Mouse (Mus musculus) spleen, postnatal 10 days (tissue): ENCODE measurements around the gene Gbp8.
"Not testable (repeated sequence)": the region's sequence is repeated elsewhere in the genome, so short reads cannot be mapped to it uniquely, and the experiment has no call there.

ENCODE experiments used
- DNase-seq, 2 experiments: peaks; one replicate each; pipeline ENCODE4 v3.0.0; 2021 to 2022; ENCODE audit warnings: low spot score in 2 of 2

Gbp8 gene

DNA sequence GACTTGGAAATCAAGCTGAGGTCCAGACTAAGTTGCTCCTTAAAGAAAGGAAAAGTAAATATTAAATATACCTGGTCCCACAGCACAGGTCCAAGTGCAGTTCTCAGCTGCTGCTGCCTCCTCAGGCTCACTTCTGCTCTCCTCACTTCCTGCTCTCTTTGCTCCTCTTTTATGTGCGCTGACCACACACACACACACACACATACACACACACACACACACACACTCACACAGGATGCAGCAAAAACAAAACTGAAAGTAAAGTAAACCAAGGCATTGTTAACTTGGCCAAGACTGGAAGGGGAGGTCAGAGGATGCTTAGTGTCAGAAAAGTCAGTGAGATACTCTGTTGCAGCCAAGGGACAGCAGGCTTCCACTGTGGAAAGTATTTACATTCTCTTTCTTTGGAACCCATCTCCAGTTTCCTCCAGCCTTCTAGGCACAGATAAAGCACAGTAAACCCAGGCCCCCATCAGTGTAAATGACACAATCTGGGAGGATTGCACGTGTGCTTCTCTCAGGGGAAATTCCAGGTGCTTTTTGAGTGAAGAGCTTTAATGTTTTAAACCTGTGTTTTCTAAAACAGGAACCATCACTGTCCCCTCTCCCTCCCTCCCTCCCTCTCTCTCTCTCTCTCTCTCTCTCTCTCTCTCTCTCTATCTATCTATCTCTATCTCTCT is at the start of gene Gbp8, which contains the start of the genes Gbp9 and Gbp4:
Gene Gbp8, minus strand, starts transcription at position 132 of the 680 bp plus-strand sequence.
Gene Gbp9, minus strand, starts transcription at position 131 of the 680 bp plus-strand sequence.
Gene Gbp4, minus strand, starts transcription at position 178 of the 680 bp plus-strand sequence.
- peak; percentile 8 to 56 for DNase-seq

DNA sequence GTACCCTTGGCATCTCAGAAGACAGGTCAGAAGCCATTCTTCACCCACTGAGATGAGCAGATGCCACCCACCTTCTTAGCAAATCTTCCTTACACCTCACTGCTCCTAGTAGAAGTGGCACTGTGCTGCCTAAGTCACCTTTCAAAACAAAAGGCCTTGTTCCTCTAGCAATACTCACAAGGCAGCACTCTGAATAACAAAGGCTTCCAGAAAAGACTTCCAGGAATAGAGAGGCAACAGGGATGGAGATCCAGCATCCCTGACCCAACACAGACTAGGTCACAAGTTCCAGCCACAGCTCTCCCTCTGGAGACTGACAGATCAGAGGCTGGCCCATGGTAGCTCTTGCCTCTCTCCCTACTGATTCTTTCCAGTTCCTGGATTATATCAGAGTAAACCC is 42.1 kb upstream of the Gbp8 start:
- no peak for DNase-seq

DNA sequence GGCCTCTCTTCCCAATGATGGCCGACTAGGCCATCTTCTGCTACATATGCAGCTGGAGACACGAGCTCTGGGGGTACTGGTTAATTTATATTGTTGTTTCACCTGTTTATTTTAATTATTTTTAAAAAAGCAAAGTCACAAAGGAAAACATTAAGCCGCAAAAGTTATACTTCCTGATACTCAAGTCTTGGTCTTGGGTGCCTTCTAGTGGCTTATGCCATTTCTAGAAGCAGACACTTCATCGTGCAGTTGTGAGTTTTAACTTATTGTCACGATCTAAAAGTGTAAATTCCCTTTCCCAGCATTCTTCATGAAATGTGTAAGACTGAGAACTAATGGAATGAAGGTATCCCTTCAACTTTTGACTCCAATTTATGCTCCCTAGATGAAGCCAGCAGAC is 17.2 kb upstream of the Gbp8 start:
- DNase-seq = no peak

DNA sequence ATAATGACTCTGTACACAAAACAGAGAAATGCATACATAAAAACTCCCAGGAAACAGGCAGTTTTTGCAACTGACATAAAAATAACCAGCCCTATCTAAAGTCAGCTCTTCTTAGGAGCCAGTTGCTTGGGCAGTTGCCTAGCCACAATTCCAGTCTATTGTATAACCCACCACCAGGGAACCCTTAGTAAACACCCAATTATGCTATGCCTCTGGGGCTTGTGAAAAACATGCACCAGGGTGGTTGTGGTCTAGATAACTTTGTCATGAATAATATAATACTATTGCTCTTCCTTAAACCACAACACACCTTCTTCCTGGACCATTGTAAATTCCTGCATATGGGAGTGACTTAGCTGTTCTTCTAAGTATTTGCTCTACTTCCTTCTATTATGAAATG is 14.7 kb upstream of the Gbp8 start:
- no peak for DNase-seq

DNA sequence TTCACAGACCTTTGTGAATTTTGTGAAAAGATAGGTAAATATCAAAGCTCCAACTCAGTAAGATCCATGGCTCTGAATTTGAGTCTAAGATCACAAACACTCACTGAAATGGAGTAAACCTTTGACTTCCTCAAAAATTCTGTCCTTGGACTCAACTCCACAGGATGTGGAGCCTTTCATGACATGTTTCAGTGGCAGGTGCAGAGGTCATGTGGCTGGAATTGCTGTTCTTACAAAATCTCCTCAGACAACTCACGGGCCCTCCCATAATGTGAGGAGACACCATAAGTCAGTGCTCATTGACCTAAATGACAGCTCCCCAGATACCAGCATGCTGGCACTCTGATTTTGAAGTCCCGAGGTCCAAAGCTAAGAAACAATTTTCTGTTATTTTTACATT is 8.7 kb upstream of the Gbp8 start:
- DNase-seq = not testable (repeated sequence)

DNA sequence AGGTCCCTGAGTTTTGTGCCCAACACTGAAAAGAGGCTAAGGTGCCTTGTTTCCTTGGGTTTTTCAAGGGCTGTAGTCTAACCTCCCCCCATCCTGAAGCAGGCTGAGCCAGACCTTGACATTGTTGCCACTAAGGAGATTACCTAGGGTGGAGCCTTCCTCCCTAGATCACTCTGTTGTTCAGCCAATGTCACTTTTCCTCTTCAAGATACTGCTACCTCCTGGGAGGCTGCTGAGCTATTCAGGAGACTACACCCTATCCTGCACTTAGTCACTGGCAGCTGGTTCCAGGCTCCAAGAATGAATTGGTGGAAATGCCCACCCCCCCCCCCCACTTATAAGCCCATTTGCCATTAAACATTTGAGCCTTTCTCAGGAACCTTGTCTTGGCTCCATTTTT is 7.1 kb upstream of the Gbp8 start:
- DNase-seq = no peak

DNA sequence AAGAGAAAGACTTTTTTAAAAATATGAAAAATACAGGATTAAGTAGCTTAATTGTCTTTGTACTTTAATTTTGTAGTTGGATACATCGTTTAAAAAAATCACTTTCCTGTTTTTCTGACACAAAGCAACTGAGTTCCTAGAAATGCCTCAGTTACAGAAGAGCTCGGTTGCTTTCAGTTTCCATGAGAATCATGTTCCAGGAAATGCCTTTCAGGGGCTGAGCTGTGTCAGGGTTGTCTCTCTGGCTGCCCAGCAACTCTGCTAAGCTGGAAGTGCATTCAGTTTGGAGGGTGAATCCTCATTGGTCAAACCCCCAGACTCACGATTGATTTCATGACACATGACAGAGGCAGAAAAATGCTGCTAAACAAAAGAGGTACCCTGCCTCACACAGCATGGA is 6.4 kb upstream of the Gbp8 start:
- not testable (repeated sequence) for DNase-seq

DNA sequence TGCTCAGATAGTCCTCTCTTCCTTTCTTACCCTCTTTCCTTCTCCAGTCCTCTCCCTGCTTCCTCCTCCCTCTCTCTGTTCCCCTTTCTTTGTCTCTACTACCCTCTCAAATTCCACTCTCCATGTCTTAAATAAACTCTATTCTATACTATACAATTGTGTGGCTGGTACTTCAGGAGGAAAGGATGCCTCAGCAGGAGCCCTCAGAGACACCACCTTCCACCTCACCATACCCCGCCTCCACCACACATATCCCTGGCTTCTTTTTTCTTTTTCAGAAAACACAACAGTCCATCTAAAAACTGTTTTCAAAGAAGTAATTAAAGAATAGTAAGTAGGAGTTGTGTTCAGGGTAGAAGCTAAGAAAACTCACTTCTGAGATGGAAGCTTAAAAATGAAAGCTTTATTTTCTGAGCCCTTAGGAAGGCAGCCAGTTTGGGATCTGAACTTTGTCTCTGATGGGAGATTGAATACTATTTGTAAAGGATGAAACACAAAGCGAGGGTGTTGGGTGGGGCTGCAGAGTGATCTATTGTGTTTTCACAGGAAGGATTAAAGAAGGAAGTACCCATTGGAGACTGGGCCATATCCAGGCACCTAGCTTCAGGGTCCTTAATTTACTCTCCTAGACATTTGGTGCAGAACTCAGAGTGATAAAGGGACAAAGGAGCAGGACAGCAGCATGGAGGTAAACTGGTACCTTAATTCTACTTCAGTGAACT is 910 bp upstream of the Gbp8 start:
- not testable (repeated sequence) for DNase-seq

DNA sequence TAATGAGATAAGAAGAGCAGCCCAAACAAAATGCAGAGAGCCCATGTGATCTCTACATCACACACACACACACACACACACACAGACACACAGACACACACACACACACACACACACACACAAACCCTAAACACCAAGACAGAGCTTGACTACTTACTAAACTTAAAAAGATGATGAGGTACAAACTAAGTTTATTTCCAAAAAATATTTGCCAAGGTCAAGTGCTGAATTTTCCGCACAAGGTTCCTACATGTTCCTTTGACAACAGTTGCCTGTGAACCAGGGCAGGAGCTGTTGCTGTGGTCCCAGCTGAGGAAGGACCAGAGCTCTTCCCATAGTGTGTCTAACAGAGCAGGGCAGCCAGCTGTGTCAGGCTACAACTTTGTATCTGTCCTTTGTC is 434 bp downstream of the Gbp8 start:
- DNase-seq = no peak

DNA sequence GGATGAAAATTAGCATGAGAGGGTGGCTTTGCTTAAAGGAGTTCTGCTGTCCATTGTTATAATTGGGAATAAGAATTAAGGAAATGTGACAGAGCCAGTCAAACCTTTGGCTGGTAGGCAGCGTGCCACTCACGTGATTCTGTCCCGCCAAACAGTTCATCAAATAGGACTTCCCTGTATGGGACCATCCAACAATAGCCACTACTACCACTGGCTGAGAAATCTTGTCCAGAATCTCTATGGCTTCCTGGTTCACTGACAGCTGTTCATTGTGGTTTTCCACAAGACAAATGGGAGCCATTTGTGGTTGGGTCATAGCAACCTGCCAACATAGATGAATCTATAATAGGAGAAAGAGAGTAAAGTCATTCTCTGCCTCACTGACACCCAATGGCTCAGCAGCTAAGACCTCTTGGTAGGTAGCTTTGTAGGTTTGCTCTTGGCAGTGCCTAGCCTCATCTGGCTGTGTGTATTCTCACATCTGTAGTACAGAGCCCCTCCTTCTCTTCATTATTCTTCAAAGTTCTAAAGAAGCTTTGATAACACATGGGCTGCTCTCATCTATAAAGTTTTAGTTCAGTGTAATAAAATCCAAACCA is 2.5 kb downstream of the Gbp8 start:
- DNase-seq = not testable (repeated sequence)

DNA sequence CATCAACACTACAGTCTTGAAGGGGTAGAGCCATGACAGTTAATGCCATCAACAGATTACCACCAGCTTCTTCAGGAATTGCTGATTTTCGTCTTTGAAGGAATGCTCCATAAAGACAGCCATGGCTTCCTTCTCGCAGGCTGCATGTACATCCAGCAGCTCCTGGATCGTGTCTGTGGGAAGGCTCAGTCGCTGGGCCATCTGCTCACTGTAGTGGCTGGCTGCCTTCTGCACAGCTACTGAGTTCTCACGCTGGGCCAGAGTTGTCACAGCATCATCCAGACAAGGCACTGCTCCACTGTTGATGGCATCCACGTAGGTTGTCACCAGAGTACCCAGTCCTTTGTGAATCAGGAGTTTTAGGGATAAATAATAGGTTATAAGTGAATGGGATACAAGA is 17.6 kb downstream of the Gbp8 start:
- DNase-seq = not testable (repeated sequence)

DNA sequence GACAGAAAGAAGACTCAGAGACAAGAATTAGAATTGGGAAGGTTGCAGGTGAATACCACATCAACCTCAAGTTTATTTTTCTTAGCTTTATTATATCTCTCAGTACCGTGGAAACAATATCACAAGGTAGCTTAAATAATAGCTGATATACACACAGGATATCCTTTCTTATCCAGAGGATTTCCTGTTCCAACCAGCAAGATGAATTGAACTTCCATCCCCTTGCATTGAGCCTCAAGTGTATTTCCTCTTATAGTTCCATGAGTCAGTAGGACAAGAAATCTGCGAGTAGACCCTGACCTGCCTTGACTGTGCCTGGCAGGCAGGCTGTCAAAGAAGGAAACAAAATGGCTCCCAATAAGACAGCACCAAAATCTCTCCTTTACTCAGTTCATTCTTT is 23.6 kb downstream of the Gbp8 start:
- no peak for DNase-seq

DNA sequence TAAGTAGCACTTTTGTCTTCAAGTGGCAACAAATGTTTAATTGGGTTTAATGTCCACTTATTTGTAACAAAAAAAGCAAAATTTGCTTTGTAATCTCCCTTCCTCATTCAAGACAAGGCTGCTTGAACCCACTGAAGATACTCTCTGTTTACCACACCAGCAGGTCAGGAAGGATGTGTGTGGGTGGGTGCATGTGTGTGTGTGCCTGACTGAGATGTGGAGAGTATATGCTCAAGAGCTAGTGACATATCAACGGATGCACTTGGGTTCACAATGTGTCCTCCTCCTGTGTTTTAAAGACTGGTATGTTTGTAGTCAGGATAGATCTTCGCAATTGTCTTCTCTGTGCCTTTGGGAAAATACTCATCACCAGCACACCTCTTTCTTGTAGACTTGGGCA is 24.6 kb downstream of the Gbp8 start:
- DNase-seq = peak in 1 of 2 experiments; percentile 52

DNA sequence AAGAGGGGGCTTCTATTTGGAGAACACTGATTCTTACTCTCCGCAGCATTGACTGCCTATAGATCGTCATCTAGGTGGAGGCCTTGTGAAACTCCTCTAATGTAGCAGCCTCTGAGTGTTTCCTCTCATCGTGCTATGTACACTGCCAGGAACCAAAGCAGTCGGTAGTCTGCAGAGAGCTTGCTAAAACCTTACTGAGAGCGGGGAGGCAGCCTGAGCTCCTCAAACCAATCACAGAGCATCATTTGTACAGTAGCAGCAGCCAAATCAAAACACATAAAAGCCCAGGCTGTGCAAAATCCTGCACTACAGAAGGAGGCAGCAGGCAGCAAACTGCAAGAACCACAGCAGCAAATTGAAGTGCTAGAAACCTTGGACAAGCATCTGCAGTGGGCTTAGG is 25.7 kb downstream of the Gbp8 start:
- no peak for DNase-seq

DNA sequence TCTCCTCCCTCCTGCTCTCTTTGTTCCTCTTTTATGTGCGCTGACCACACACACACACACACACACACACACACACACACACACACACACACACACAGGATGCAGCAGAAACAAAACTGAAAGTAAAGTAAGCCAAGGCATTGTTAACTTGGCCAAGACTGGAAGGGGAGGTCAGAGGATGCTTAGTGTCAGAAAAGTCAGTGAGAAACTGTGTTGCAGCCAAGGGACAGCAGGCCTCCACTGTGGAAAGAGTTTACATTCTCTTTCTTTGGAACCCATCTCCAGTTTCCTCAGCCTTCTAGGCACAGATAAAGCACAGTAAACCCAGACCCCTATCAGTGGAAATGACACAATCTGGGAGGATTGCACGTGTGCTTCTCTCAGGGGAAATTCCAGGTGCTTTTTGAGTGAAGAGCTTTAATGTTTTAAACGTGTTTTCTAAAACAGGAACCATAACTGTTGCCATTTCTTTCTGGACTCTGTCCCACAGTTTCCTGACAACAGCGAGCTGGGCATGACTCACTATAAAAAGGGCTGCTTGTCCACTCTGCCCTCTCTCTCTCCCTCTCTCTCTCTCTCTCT is 29.0 kb downstream of the Gbp8 start:
- peak; percentile 41 to 76 for DNase-seq

DNA sequence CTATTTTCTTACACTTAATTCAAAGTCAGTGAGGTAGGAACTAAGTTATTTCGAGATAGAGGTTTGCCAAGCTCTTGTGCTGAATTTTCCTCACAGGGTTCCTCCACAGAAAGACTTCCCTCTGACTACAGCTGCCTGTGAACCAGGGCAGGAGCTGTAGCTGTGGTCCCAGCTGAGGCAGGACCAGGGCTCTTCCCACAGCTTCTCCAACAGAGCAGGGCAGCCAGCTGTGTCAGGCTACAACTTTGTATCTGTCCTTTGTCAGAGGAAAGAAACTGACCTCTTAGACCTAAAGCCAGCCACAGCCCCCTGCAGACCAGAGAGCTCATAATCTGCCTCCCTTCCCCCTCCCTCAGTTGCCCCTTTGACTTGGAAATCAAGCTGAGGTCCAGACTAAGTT is 29.6 kb downstream of the Gbp8 start:
- DNase-seq = not testable (repeated sequence)

DNA sequence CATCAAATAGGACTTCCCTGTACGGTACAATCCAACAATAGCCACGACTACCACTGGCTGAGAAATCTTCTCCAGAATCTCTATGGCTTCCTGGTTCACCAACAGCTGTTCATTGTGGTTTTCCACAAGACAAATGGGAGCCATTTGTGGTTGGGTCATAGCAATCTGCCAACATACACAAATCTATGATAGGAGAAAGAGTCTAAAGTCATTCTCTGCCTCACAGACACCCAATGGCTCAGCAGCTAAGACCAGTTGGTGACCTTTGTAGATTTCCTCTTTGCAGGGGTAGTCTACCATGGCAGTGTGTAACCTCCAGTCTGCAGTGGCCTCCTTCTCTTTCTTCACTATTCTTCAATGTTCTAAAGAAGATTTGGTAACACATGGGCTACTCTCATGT is 33.7 kb downstream of the Gbp8 start:
- not testable (repeated sequence) for DNase-seq

DNA sequence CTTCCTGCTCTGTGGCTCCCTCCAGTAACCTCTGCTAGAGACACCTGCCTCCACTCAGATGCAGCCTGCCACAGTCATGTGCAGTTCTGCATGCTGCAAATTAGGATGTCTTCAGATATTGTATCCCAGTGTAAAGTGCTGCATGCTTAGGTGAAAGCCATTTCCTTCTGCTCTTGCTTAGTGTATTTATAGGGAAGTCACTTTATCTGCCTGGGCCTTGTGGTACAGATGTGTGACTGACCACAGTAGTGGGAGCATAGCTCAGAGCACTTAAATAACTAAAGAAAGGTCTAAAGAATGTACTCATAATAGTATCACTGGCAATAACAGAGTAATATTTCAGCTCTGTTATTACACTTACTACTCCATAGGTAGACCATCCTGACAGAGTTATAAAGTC is 57.4 kb downstream of the Gbp8 start:
- no peak for DNase-seq

DNA sequence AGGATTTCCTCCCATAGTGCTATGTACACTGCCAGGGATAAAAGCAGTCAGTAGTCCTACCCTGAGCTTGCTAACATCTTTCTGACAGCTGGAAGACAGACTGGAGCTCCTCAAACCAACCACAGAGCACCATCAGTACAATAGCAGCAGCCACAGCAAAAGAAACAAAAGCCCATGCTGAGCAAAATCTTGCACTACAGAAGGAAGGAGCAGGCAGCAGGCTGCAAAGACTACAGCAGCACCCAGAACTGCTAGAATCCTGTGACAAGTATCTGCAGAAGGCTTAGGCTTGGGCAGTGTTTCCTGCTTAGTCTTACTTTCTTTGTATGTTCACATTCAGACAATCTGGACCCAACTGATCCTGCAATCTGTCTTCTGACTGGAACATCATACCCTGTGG is 71.0 kb downstream of the Gbp8 start:
- DNase-seq = not testable (repeated sequence)

DNA sequence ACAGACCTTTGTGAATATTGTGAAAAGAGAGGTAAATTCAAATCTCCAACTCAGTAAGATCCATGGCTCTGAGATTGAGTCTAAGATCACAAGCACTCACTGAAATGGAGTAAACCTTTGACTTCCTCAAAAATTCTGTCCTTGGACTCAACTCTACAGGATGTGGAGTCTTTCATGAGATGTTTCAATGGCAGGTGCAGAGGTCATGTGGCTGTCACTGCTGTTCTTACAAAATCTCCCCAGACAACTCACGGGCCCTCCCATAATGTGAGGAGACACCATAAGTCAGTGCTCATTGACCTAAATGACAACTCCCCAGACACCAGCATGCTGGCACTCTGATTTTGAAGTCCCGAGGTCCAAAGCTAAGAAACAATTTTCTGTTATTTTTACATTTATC is 74.9 kb downstream of the Gbp8 start:
- DNase-seq = not testable (repeated sequence)

DNA sequence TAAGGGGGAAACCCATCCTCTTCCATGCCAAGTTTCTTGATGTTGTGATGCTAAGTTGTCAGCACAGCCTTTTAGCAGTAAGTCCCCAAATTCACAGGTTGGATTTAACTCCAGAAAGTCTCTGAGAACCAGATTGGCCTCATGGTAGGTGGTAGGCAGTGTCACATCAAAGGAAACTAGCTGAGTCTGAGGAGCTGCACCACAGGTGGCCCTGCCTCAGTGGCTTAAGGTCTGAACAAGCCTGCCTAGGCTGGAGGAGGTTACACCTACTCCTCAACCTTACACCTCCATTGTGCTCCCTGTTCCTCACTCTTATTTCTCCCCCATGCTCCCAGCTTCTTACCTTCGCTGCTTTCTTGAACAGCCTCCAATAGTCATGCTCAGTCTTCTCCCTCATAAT is 76.0 kb downstream of the Gbp8 start:
- no peak for DNase-seq

DNA sequence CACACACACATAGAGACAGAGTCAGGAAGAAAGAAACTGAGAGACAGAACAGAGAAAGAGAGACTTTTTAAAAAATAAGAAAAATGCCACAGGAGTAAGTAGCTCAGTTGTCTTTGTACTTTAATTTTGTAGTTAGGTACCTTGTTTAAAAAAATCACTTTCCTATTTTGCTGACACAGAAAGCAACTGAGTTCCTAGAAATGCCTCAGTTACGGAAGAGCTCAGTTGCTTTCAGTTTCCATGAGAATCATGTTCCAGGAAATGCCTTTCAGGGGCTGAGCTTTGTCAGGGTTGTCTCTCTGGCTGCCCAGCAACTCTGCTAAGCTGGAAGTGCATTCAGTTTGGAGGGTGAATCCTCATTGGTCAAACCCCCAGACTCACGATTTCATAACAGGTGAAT is 76.9 kb downstream of the Gbp8 start:
- not testable (repeated sequence) for DNase-seq

DNA sequence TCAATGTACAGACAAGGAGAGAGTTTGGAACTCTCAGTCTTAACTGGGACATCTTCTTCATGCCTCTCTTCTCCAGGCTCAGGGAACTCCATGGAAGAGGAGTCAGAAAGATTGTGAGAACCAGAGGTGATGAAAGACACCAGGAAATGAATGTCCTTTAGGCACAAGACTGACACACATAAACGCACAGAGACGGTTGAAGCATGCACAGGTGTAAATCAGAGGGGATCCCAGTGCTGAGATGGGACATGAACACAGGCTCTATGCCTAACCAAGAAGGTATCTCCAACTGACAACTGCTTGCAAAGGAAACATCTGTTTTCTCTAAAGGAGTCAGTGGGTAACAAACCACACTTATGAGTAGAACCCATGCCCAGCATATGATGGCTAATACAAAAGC is 79.1 kb downstream of the Gbp8 start:
- DNase-seq = no peak
